Mouse (Mus musculus) c-Kit-positive CD71-negative TER-119-negative erythroid progenitor cells, embryonic 14.5 days (primary cell): ENCODE data around the gene Elk3.

Experiments
- DNase-seq: peaks from one replicate; pipeline ENCODE4 v3.0.0-alpha.2; 2013; ENCODE audit warnings: low read depth

Elk3 gene

DNA sequence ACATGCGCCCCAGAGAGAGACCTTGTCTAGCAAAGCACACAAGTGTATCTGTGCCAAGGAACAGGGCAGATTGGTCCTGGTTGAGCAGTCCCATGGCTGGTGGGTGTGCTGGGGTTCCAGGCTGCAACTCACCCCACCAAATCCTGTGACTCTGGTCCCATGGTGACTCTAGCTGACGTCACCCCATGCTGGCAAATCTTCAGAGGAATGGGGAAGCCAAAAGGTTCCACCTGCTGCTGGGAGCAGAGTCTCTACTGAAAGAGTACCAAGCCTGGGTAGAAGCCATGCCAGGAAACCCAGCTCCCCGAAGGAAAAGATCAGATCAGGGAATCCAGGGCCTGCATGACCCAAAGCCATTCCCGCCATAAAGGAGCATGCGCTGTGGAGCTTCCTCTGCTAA, 43.4 kb downstream of the Elk3 start:
- DNase-seq = no peak

GRCm38 (mm10) chr10:93266521-93266920, 44.4 kb downstream of the Elk3 start:
- DNase-seq = no peak

DNA sequence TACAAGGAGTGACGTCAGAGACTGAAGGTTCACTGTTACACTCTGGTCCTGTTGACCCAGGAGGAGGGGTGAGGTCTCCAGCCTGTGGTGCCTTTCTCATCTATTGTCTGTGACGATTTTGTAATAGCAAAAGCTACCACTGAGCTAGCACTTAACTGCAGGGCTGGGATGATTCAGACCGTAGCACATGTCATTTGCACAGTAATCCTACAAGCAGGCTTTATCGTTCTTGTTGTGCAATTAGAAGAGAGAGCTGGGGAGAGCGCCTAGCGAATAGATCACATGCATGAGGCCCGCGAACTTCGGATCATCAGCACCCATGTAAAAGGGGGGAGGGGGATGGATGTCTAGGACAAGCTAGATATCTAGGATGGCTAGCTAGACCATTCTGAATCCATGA, 45.1 kb downstream of the Elk3 start:
- no peak for DNase-seq

DNA sequence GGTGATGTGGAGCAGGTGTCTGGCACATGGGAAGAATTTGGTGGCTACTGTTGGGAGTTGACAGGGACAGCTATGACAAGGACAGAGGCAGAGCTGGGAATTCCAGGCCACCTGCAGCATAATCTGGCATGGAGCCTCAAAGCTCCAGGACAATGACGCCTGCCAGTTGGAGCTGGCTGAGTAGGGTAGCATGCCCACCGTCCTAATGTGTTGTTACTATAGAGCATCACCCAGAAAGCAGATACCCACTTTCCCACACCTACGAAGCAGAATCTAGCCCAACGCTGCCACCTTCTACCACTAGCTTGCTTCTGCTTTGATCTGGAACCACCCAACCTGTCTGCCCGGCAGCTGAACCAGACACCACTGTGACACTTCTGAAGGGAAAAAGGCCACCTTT, 46.9 kb downstream of the Elk3 start:
- DNase-seq = no peak

DNA sequence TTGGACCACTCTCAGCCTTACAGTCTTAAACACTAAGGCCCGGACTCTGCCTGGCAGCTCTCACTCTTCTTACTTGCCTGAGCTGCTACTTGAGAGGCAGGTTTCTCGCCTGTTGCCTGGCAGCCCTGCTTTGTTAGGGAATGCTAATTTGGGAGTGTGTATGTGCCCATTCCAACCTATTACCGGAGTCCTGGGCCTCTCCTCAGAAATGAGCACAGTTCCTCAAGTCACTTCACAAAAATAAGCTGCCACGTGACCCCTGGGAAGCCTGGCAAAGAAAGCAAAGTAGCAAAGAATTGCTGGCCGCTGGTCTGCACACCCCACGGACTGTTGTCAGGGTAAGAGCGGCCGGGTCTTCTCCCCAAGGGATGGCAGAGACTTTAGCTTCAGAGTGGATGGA, 47.5 kb downstream of the Elk3 start:
- DNase-seq = no peak

GRCm38 (mm10) chr10:93261981-93262499, 48.9 kb downstream of the Elk3 start:
- no peak for DNase-seq

GRCm38 (mm10) chr10:93261132-93261980, 49.6 kb downstream of the Elk3 start:
- peak; percentile 30 for DNase-seq

- DNase-seq = no peak
Measured at GRCm38 (mm10) chr10:93259826-93260225, 51.1 kb downstream of the Elk3 start.

GRCm38 (mm10) chr10:93255294-93255693, 55.6 kb downstream of the Elk3 start:
- no peak for DNase-seq

GRCm38 (mm10) chr10:93253156-93253555, 57.8 kb downstream of the Elk3 start:
- no peak for DNase-seq

- no peak for DNase-seq
Measured at GRCm38 (mm10) chr10:93252661-93253060, 58.3 kb downstream of the Elk3 start.

GRCm38 (mm10) chr10:93251426-93251825, 59.5 kb downstream of the Elk3 start:
- DNase-seq = no peak

DNA sequence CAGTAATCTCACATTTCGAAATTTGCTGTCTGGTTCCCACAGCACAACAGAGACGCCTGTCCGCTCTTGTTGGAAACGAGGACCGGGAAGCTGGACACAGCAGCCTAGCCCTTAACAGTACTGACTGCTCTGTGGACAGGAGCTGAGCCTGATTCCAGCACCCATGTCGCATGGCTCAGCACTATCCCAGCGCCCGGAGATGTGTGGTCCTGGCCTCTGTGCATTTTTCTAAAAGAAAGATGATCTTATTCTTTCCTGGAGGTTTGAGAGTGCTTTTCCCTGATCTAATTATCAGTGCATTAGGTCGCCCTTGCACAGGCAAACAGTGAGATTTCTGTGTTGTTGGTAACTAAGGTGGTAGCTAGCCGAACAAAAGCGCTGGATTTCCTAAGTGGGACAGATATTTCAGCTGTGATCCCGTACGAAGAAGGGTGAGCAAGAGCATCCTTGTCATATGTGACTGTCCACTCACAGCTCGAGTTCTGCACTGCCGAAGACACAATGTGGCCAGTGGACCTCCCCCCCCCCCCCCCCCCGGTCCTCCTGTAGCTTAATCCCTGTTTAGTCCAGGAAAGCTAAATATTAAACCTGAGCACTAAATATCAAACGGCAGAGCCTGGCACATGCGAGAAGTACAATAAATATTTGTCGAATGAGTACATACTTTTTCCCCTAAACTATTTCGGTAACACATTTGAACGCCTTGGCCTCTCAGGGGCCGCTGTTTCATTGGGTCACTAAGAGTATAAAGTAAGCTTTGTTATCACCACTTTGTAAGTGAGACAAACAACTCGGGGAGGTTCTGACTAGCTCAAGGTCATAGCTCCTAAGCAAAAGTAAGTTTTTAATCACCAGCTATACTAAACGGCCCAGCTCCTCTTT, 60.3 kb downstream of the Elk3 start:
- DNase-seq = no peak

- no peak for DNase-seq
Measured at GRCm38 (mm10) chr10:93249901-93250300, 61.0 kb downstream of the Elk3 start.

DNA sequence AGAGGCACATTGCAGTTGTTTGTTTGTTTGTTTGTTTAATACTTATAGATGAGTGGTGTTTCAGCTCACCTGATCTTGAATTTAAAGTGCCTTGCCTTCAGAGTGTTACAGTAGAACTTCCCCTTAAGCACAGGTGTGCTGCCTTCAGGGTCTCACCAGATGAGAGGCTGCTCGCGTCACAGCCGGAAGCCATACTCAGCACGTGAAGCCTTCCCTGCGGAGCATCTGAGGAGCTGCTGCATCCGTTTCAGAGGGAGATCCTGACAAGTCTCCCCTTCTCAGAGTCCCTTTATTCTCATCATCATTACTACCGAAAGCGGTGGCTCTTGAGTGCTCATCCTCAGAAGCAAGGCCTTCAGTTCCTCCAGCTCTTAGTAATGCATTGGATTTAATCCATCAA, 62.5 kb downstream of the Elk3 start:
- no peak for DNase-seq

DNA sequence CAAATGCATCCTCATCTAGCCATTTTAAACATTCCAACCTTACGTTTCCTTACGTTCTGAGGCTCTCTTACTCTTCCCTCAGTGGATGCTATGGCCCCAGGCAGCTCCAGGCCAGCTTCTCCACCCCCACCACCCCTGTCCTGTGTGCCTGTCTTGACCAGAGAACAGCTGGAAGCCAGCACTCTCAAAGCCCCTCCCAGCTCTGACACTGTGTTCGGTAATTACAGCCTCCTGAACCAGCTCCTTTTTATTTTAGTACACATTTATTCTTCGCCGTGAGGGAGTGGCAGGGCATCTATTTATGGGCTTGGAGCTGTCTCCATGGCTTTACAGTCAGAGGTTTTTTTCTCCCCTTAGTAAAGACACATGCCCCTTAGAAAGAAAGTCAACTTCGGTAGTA, 63.0 kb downstream of the Elk3 start:
- DNase-seq = no peak

- no peak for DNase-seq
Measured at GRCm38 (mm10) chr10:93247422-93247821, 63.5 kb downstream of the Elk3 start.

GRCm38 (mm10) chr10:93246185-93246920, 64.6 kb downstream of the Elk3 start:
- DNase-seq = no peak

- DNase-seq = no peak
Measured at GRCm38 (mm10) chr10:93244209-93244705, 66.7 kb downstream of the Elk3 start.

- DNase-seq = no peak
Measured at GRCm38 (mm10) chr10:93242861-93243260, 68.1 kb downstream of the Elk3 start.

DNA sequence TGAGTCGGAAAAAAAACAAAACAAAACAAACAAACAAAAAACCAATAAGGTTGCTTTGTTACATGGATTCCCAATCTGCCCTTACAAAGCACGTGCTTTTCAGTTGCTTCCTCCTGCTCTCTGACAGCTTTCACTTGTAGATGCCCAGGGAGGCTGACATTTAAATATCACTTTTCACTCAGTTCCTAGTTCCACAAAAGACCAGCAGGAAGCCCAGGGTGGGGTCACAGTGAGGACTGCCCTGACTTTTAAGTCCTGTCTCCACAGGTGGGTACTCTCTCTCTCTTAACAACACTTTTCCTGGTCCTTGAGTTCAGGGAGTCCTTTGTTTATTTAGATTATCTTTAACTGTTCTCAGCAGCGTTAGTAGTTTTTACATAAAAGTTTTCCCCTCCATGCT, 68.7 kb downstream of the Elk3 start:
- DNase-seq = no peak

DNA sequence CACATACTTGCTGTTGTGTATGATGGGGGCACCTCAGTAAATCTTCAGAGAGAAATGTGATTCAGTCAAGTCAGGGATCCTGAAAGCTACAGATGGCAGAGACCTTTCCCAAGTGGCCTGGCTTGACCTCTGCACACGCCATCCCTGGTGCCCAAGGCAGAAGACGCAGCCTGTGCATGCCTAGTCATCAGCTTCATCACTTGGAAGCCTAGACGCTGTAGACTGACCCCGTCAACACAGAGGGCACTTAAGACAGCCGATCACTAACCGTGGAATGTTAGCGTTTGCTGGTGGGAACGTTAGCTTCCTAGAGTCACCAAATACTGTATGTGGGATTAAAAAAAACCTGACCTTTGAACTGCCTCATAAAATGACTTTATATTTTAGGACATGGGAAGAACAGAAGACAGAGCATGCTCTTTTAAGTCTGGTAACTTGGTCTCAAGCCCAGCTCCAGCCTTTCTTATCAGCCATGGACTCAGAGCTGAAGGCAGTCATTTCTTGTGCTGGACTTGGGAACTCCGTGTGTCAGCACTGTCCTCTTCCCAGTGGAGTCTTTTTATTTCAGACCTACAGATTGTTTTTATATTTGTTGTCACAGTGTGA, 71.6 kb downstream of the Elk3 start:
- no peak for DNase-seq
